Mouse (Mus musculus) thymus, adult 2 months (tissue): ENCODE measurements around the gene Gm48552.

Experiments used
- CTCF ChIP-seq: fragments of 200-500 bp; IDR thresholded peaks from 2 replicates; pipeline ENCODE4 v1.5.1; 2012; ENCODE audit warnings: mild to moderate bottlenecking, control low read depth, low read length, moderate library complexity, borderline replicate concordance; ENCODE audit not compliant: control insufficient read depth, poor library complexity, insufficient read depth; ENCODE audit errors: extremely low read depth
- POLR2A ChIP-seq: fragments of 200-500 bp; IDR thresholded peaks from 2 replicates; pipeline ENCODE4 v1.6.1; 2012; ENCODE audit warnings: mild to moderate bottlenecking, low read length, control low read depth, moderate library complexity; ENCODE audit not compliant: control insufficient read depth, poor library complexity, insufficient read depth; ENCODE audit errors: extremely low read depth

DNA sequence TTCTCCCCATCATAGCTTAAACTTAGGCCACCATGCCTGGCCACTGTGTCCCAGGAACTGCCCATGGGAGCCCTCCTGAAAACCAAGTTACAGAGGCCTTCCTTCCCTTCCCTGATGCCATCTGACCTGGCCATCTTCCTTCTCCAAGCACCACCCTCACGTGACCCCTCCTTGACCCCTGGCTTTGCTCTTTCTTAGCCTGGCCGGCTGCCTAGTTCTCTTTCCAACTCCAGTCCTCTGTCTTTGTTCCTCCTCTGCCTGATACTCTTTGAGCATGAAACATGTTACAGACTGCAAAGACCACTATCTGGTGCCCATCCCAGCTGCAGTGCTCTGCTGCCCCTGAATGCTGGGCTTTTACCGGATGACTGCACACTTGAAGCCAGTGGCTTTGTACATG lies 568 bp downstream of the Gm48552 start:
- TF ChIP-seq POLR2A: no peak
- TF ChIP-seq CTCF: no peak
